Mouse (Mus musculus): ENCODE measurements around the gene Cpeb1. TPM values are rescaled to one million over a fixed set of nuclear protein-coding genes. Genes with fewer than 3 reads are reported as not detected.

Cpeb1 gene
- polyA plus RNA-seq, 1 experiment, result 15.9 TPM

- Histone ChIP-seq H3K4me3 (replicated peaks; ENCODE audit: extremely low read depth, low read depth, low read length) (no peak overlapping the region), H3K4me1 (ENCODE audit: control insufficient read depth, insufficient read depth, low read length) (no peaks in the 10 kb centered on the region)
- DNase-seq, result no peak
- TF ChIP-seq CTCF (IDR thresholded peaks at IDR 0.05; ENCODE audit: insufficient read depth, low read length), result no peak
- TF ChIP-seq POLR2A (IDR thresholded peaks at IDR 0.05; ENCODE audit: borderline replicate concordance, extremely low read depth, low read depth, low read length), result no peak
- 71% methylated on average over 1 of the region's 1 CpGs for WGBS
Measured at GRCm38 (mm10) chr7:81379363-81379762, 75.9 kb downstream of the Cpeb1 start.

- TF ChIP-seq CTCF (IDR thresholded peaks at IDR 0.05; ENCODE audit: insufficient read depth, low read length), result no peak
- TF ChIP-seq POLR2A (IDR thresholded peaks at IDR 0.05; ENCODE audit: borderline replicate concordance, extremely low read depth, low read depth, low read length), result no peak
- peaks cover 2% of the 10 kb centered on the region; the same call in 1 of the 2 replicates for H3K4me1 ChIP-seq (ENCODE audit: control insufficient read depth, insufficient read depth, low read length)
- DNase-seq, result no peak
- H3K4me3 ChIP-seq (replicated peaks; ENCODE audit: extremely low read depth, low read depth, low read length), result no peak overlapping the region
- 14% methylated on average over 13 of the region's 13 CpGs for WGBS
Measured at GRCm38 (mm10) chr7:81372337-81372920, 82.8 kb downstream of the Cpeb1 start.

GRCm38 (mm10) chr7:81371811-81372210, 83.5 kb downstream of the Cpeb1 start:
- DNase-seq, result no peak

GRCm38 (mm10) chr7:81369724-81370123, 85.5 kb downstream of the Cpeb1 start:
- DNase-seq, result no peak
- H3K4me1 ChIP-seq (ENCODE audit: control insufficient read depth, insufficient read depth, low read length), result peaks cover 2% of the 10 kb centered on the region; the same call in 1 of the 2 replicates
- TF ChIP-seq POLR2A (IDR thresholded peaks at IDR 0.05; ENCODE audit: borderline replicate concordance, extremely low read depth, low read depth, low read length), result no peak
- no peak for TF ChIP-seq CTCF (IDR thresholded peaks at IDR 0.05; ENCODE audit: insufficient read depth, low read length)
- 61% methylated on average over 3 of the region's 3 CpGs for WGBS
- H3K4me3 ChIP-seq (replicated peaks; ENCODE audit: extremely low read depth, low read depth, low read length), result no peak overlapping the region

More at GRCm38 (mm10) chr7:81371811-81372210, 83.5 kb downstream of the Cpeb1 start:
- 31% methylated on average over 5 of the region's 5 CpGs for WGBS
- Histone ChIP-seq H3K4me3 (replicated peaks; ENCODE audit: extremely low read depth, low read depth, low read length) (no peak overlapping the region), H3K4me1 (ENCODE audit: control insufficient read depth, insufficient read depth, low read length) (peaks cover 2% of the 10 kb centered on the region; the same call in 1 of the 2 replicates)
- TF ChIP-seq POLR2A (IDR thresholded peaks at IDR 0.05; ENCODE audit: borderline replicate concordance, extremely low read depth, low read depth, low read length) (no peak), CTCF (IDR thresholded peaks at IDR 0.05; ENCODE audit: insufficient read depth, low read length) (no peak)

- WGBS, result 63% methylated on average over 3 of the region's 3 CpGs
- no peak for DNase-seq
- no peak overlapping the region for H3K4me3 ChIP-seq (replicated peaks; ENCODE audit: extremely low read depth, low read depth, low read length)
- peaks cover 2% of the 10 kb centered on the region; the same call in 1 of the 2 replicates for H3K4me1 ChIP-seq (ENCODE audit: control insufficient read depth, insufficient read depth, low read length)
- TF ChIP-seq POLR2A (IDR thresholded peaks at IDR 0.05; ENCODE audit: borderline replicate concordance, extremely low read depth, low read depth, low read length) (no peak), CTCF (IDR thresholded peaks at IDR 0.05; ENCODE audit: insufficient read depth, low read length) (no peak)
Measured at GRCm38 (mm10) chr7:81367946-81368345, 87.3 kb downstream of the Cpeb1 start.

- DNase-seq, result no peak
- 65% methylated on average over 7 of the region's 7 CpGs for WGBS
- Histone ChIP-seq H3K4me3 (replicated peaks; ENCODE audit: extremely low read depth, low read depth, low read length) (no peak overlapping the region), H3K4me1 (ENCODE audit: control insufficient read depth, insufficient read depth, low read length) (no peaks in the 10 kb centered on the region; the same call in 1 of the 2 replicates)
- TF ChIP-seq POLR2A (IDR thresholded peaks at IDR 0.05; ENCODE audit: borderline replicate concordance, extremely low read depth, low read depth, low read length) (no peak), CTCF (IDR thresholded peaks at IDR 0.05; ENCODE audit: insufficient read depth, low read length) (no peak)
Measured at GRCm38 (mm10) chr7:81356975-81357374, 98.3 kb downstream of the Cpeb1 start.

GRCm38 (mm10) chr7:81356360-81356759, 98.9 kb downstream of the Cpeb1 start:
- WGBS, result 62% methylated on average over 1 of the region's 1 CpGs
- no peak for DNase-seq
- TF ChIP-seq CTCF (IDR thresholded peaks at IDR 0.05; ENCODE audit: insufficient read depth, low read length), result no peak
- TF ChIP-seq POLR2A (IDR thresholded peaks at IDR 0.05; ENCODE audit: borderline replicate concordance, extremely low read depth, low read depth, low read length), result no peak
- H3K4me1 ChIP-seq (ENCODE audit: control insufficient read depth, insufficient read depth, low read length), result no peaks in the 10 kb centered on the region; the same call in 1 of the 2 replicates
- no peak overlapping the region for H3K4me3 ChIP-seq (replicated peaks; ENCODE audit: extremely low read depth, low read depth, low read length)

- no peak for DNase-seq
- H3K4me1 ChIP-seq (ENCODE audit: control insufficient read depth, insufficient read depth, low read length), result no peaks in the 10 kb centered on the region; the same call in 1 of the 2 replicates
- H3K4me3 ChIP-seq (replicated peaks; ENCODE audit: extremely low read depth, low read depth, low read length), result no peak overlapping the region
- 86% methylated on average over 7 of the region's 7 CpGs for WGBS
- no peak for TF ChIP-seq CTCF (IDR thresholded peaks at IDR 0.05; ENCODE audit: insufficient read depth, low read length)
- TF ChIP-seq POLR2A (IDR thresholded peaks at IDR 0.05; ENCODE audit: borderline replicate concordance, extremely low read depth, low read depth, low read length), result no peak
Measured at GRCm38 (mm10) chr7:81355746-81356145, 99.5 kb downstream of the Cpeb1 start.

GRCm38 (mm10) chr7:81351826-81352225, 103.4 kb downstream of the Cpeb1 start:
- TF ChIP-seq POLR2A (IDR thresholded peaks at IDR 0.05; ENCODE audit: borderline replicate concordance, extremely low read depth, low read depth, low read length) (no peak), CTCF (IDR thresholded peaks at IDR 0.05; ENCODE audit: insufficient read depth, low read length) (no peak)
- DNase-seq, result no peak
- H3K4me1 ChIP-seq (ENCODE audit: control insufficient read depth, insufficient read depth, low read length), result no peaks in the 10 kb centered on the region; the same call in 1 of the 2 replicates
- H3K4me3 ChIP-seq (replicated peaks; ENCODE audit: extremely low read depth, low read depth, low read length), result no peak overlapping the region
- 83% methylated on average over 4 of the region's 4 CpGs for WGBS

GRCm38 (mm10) chr7:81348206-81348605, 107.1 kb downstream of the Cpeb1 start:
- Histone ChIP-seq H3K4me3 (replicated peaks; ENCODE audit: extremely low read depth, low read depth, low read length) (no peak overlapping the region), H3K4me1 (ENCODE audit: control insufficient read depth, insufficient read depth, low read length) (peaks cover 8% of the 10 kb centered on the region)
- 67% methylated on average over 7 of the region's 7 CpGs for WGBS
- no peak for TF ChIP-seq POLR2A (IDR thresholded peaks at IDR 0.05; ENCODE audit: borderline replicate concordance, extremely low read depth, low read depth, low read length)
- no peak for TF ChIP-seq CTCF (IDR thresholded peaks at IDR 0.05; ENCODE audit: insufficient read depth, low read length)
- no peak for DNase-seq
